Mouse (Mus musculus) B cell, adult 2 months (primary cell): ENCODE measurements around the gene Gm1110.
"Not testable (repeated sequence)": the region's sequence is repeated elsewhere in the genome, so short reads cannot be mapped to it uniquely, and the experiment has no call there.

ENCODE experiments used
- DNase-seq, 2 experiments: peaks; one replicate each; pipeline ENCODE4 v3.0.0; 2022

Gm1110 gene

GRCm38 (mm10) chr9:26922909-26923526, at the start of gene Gm1110:
Gene Gm1110, minus strand, starts transcription at chr9:26923111.
- no peak for DNase-seq

- DNase-seq, result no peak
Observed at GRCm38 (mm10) chr9:26947790-26948189, 24.9 kb upstream of the Gm1110 start.

- DNase-seq, result no peak
Observed at GRCm38 (mm10) chr9:26924146-26924545, 1.2 kb upstream of the Gm1110 start.

- DNase-seq, result no peak
Observed at GRCm38 (mm10) chr9:26919778-26920177, 3.1 kb downstream of the Gm1110 start.

- DNase-seq, result no peak
Observed at GRCm38 (mm10) chr9:26913150-26913549, 9.8 kb downstream of the Gm1110 start.

- no peak for DNase-seq
Observed at GRCm38 (mm10) chr9:26911251-26911650, 11.7 kb downstream of the Gm1110 start.

- DNase-seq, result not testable (repeated sequence)
Observed at GRCm38 (mm10) chr9:26869856-26870255, 53.1 kb downstream of the Gm1110 start.

- DNase-seq, result no peak
Observed at GRCm38 (mm10) chr9:26860751-26861150, 62.2 kb downstream of the Gm1110 start, which contains the start of gene Glb1l3. Gene Glb1l3, minus strand, starts transcription at chr9:26860890.

GRCm38 (mm10) chr9:26831089-26831488, 91.8 kb downstream of the Gm1110 start:
- no peak for DNase-seq
